Mouse (Mus musculus) right cerebral cortex, postnatal 10 days (tissue): ENCODE measurements around the gene Gpn2.

Experiments
- DNase-seq, 2 experiments: peaks; one replicate each; pipeline ENCODE4 v3.0.0; 2021; ENCODE audit warnings: low spot score in 2 of 2

Gene Gpn2

GRCm38 (mm10) chr4:133624830-133625229, 40.7 kb downstream of the Gpn2 start:
- no peak for DNase-seq

DNA sequence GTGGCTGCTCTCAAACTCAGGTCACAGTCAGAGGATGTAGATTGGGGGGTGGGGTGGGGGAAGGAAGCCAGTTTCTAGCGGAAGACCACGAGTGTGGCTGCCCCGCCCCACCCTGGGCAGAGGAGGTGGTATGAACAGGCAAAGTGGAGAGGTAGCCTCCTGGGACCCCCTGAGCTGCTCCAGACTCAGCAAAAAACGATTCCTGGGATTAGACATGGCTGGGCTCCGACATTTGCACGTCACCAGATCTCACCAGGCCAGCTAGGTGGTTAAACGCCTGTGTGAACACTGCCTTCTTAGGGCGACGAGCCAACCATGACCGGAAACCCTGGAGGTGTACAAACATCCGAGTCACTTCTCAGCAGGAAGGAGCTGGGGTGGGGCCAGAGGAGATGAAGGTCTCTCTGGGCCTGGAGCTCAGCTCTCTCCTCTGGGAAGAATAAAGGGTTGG, 41.5 kb downstream of the Gpn2 start:
- no peak for DNase-seq

- DNase-seq, result no peak
Measured at GRCm38 (mm10) chr4:133626221-133626620, 42.1 kb downstream of the Gpn2 start.

DNA sequence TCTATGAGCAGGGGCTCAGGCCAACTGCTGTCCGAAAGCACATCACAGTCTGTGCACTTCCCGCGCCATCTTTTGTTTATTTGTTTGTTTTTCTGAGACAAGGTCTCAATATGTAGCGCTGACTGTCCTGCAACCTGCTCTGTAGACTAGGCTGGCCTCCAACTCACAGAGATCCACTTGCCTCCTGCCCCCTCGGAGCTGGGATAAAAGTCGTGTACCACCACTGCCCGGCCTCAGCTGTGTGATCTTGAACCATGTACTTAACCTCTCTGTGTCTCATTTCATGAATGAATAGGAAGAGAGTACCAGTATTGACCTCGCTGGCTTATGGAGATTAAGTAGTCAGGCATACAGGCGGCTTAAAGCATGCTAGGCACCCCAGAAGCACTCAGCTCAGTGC, 42.5 kb downstream of the Gpn2 start:
- DNase-seq, result no peak

DNA sequence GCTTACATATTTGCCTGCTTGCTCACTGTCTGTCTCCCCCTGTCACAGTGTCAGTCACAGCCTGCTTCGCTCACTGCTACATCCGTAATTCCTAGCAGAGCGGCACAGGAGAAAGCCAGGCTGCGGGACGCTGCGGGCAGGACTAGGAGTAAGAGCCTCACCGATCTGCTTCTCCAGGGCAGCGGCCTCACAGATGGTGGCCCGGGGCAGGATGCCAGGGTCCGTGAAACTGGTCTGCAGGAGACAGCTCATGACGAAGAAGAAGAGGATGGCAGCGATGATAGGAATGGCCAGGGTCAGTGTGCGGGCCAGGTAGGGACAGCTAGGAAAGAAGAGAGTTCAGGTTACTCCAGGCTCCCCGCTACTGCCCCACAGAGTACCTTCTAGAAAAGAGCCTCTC, 42.9 kb downstream of the Gpn2 start:
- DNase-seq, result no peak

- DNase-seq, result no peak
Measured at GRCm38 (mm10) chr4:133628517-133628916, 44.4 kb downstream of the Gpn2 start.

GRCm38 (mm10) chr4:133629191-133629590, 45.0 kb downstream of the Gpn2 start:
- DNase-seq, result no peak

GRCm38 (mm10) chr4:133630326-133630920, 46.3 kb downstream of the Gpn2 start:
- no peak for DNase-seq

DNA sequence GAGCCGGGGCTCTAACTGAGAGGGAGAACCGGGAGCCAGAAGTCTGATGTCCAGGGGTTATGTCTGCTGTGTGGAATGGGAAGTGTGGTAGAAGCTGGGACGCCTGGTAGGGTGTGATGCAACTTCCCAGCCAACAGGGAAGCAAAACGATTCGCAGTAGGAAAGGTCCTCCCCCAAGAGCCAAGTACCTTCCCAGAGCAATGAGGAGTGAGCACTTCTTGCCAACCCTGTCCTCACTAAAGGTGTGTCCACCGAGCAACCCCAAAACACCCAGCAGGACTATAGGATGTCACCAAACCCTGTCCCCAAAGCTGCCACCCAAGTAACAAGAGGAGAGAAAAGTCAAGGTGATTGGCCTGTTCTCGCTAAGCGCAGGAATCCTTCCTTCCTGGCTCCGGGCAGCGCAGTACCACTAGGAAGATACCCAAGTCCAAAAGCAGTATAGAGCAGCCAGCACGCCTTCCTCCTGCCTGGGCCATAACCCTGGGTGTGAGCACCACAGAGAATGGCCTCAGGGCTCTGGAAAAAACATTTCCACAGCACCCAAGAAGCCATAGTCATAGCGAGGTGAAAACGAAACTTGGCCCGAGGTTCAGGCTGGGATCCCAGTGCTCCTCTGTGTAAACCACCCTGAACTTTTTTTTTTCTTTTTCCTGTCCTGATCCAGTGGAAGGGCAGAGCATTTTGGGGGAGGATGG, 47.1 kb downstream of the Gpn2 start:
- no peak for DNase-seq

- no peak for DNase-seq
Measured at GRCm38 (mm10) chr4:133631769-133632411, 47.7 kb downstream of the Gpn2 start.

DNA sequence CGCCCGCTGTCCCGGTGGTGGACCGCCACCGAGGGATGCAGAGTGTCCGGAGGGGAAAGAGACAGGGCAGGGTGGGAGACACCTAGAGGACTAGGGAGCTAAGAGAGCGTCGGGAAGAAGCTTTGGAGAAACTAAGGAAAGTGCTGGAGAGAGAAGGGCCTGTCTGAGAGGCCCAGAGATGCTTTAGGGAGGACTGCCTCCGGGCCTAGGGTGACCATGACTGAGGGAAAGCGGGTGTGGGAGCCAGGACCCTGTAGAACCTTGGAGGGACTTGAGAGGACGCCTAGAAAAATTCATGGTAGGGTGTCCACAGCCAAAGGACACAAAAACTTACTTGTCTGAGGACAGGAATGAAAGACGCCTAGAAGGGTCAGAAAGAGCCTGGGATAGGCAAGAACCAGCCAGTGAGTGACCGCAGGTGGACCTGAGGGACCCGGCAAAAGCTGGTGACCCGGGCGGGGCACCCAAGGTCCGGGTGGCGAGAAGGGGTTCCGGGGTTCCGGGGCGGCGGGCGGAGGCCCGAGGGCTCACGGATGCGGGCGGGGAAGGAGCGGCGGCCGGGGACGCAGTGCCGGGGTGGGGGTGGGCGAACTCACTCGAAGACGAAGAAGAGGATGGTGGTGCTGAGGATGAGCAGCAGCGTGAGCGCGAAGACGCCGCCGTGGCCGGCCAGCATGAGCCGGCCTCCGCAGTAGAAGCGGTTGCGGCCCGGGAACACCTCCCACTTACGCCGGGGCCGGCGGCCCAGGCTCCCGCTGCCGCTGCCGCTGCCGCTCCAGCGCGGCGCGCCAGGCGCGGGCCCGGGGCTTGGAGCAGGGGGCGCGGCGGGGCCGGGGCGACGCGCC, 48.5 kb downstream of the Gpn2 start:
- DNase-seq, result no peak

DNA sequence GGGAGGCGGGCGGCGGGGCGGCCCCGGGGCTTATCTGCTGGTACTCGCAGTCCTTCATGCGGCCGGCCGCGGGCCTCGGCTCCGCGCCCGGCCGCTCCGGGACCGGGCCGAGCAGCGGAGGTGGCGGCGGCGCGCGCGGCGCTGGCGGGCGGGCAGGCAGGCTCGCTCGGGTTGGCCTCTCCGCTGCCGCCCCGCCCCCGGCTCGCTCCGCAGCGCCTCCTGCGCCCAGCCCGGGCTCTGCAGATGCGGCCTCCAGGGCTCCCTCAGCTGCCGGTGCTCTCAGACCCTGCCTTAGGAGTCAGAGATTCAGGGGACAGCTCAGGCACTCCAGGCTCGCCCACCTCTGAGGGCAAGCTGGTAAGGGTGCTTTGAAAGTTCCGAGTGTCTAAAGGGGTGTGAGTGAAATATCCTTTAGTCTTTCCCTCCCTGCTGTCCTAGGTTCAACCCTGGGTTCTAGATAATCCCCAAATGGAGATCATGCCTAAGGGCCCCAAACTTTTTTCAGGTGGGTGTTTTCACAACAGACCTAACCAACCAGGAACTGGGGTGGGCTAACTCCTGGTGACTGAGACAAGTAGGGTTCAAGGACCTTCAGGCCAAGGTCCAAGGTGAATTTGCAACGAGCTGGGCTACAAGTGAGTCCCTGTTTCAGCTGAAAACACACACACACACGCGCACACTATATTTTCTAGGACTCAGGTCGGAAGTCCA, 49.3 kb downstream of the Gpn2 start:
- peak; percentile 88 to 91 for DNase-seq

GRCm38 (mm10) chr4:133634043-133634410, 49.9 kb downstream of the Gpn2 start:
- DNase-seq, result no peak
